Mouse (Mus musculus): Measurements from ENCODE around the gene Lhfp.

Lhfp gene

GRCm38 (mm10) chr3:53284471-53285177 lies 243.3 kb downstream of the Lhfp start:
- DNase-seq, result peak; percentile 16 to 26

DNA sequence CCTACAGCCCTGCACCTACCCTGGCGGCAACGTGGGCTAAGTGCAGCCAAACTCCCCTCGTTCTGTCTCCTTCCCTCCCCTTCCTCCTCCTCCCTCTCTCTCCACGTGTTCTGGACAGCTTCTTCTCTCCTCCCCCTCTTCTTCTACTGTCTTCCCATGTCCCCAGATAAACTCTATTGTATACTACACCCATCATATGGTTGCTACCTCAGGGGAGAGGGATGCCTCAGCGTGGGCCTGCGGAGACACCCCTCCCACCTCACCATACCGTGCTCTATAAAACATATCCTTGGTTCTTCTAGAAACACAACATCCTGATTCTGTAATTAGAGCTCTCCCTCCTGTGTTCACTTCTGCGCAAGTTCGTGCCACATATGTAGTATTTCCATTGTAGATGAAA lies 247.3 kb downstream of the Lhfp start:
- DNase-seq, result no peak

DNA sequence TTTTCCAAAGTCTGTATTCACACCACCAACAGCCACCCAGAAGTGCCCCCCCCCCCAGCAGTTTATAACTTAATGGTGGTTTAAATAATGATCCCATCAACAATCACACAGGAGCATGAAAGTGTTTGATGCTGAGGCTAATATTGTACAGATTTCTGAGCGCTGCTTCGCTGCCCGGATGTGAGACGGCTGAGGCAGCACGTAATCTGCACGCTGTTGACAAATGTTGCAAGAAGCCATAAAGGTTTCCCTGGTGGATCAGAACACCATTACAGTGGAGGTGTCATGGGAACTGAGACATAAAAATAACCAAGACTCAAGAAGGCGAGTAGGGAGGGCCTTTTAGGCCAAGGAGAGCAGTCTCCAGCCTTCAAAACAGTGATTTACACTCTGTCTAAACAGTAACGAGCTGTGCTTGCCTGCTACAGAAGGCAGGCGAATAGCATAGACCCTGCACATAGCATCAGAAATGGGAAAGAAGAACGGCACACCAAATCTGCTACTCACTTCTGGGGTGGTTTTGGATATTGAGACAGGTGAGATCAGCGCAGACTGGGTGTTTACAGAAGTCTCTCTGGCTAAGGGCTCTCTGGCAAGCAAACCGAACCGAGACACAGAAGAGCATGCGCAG lies 248.4 kb downstream of the Lhfp start:
- no peak for DNase-seq

GRCm38 (mm10) chr3:53291185-53291584 lies 249.9 kb downstream of the Lhfp start:
- DNase-seq, result no peak

- no peak for DNase-seq
These were observed 250.6 kb downstream of the Lhfp start for GRCm38 (mm10) chr3:53291945-53292344.

- DNase-seq, result no peak
These were observed 251.1 kb downstream of the Lhfp start for GRCm38 (mm10) chr3:53292474-53292873.

- no peak for DNase-seq
These were observed 251.7 kb downstream of the Lhfp start for GRCm38 (mm10) chr3:53292979-53293378.

DNA sequence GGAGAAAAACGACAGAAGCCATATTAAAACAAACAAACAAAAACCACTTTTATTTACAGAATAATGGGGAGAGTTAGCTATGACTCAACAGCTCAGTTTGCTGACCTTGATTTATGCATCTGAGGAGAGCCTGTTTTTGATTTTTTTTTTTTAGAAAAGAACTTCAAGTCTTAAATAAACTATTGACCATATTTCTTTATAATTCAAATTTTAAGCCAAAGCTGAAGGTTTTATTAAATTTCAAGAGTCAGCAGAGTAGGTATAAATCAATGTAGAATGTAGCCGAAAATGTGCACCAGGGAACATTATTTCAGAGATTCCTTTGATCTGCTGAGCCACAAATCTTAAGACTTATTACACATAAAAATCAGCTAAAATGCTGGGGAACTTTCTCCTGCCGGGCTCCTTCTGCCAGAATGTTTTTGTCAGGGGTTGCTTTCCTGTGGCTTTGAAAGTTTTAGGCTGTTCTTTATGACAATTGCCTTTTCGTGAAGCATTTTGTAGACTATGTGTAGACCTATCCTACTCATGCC lies 252.6 kb downstream of the Lhfp start:
- DNase-seq, result no peak

- DNase-seq, result no peak
These were observed 253.5 kb downstream of the Lhfp start for GRCm38 (mm10) chr3:53294855-53295254.

GRCm38 (mm10) chr3:53301866-53302265 lies 260.5 kb downstream of the Lhfp start:
- no peak for DNase-seq

- DNase-seq, result no peak
These were observed 263.0 kb downstream of the Lhfp start for GRCm38 (mm10) chr3:53304123-53304900.

- no peak for DNase-seq
These were observed 264.5 kb downstream of the Lhfp start for GRCm38 (mm10) chr3:53305860-53306259.

DNA sequence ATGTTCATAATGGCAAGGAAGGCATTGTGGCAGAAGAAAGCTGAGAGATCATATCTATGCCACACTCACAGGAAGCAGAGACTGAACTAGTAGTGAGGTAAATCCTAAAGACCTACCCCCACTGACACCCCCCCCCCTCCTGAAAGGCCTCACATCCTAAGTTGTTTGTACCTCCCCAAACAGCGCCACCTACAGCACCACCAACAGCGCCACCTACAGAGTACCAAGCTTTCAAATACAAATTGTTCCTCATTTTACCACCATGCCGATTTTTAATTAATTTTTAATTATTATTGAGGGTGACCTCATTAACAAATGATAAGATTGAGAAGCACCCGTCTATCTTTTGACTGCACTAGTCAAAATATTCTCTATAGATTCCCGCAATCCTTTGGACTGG lies 267.3 kb downstream of the Lhfp start:
- DNase-seq, result no peak

GRCm38 (mm10) chr3:53310093-53310492 lies 268.8 kb downstream of the Lhfp start:
- DNase-seq, result no peak

DNA sequence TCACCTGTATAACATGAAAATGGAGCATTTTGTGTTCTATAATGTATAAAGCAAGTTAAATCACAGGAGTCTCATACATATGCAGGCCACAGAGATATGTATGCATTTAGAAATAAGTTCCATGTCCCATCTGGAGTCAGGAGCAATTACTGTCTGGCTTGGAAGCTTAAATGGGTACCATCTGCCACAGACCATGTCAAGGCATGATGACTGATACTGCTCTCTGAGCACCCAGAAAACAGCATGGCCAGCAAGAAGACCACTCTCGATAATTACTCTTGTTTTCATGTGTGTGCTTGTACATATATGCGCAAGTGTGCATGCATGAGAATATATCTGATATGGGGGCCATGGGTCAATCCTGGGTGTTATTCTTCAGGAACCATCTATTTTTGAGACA lies 269.3 kb downstream of the Lhfp start:
- no peak for DNase-seq

Measured in kidney, adult 8-10 months (tissue).